Mouse (Mus musculus): Measurements from ENCODE around the gene Fcgr1.
A peak's percentile ranks its signal among the peaks of the same experiment; 100 is the strongest.
"Not testable (repeated sequence)": the region's sequence is repeated elsewhere in the genome, so short reads cannot be mapped to it uniquely, and the experiment has no call there.

Gene Fcgr1

DNA sequence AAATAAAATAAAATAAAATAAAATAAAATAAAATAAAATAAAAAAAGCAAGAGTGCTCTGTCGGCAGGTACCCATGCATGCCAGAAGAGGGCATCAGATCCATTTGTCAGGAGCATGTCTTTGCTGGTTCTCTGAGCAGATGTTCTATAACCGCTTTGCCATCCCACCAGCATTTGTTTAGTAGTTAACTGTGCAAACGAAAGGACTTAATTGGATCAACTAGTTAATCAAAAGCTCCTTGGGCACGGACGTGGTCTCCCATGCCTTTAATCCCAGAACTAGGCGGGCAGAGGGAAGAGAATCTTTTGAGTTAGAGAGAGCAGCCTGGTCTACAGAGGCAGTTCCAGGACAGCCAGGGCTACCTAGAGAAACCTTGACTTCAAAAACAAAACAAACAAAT is 33.4 kb upstream of the Fcgr1 start:
- no peak for DNase-seq (ENCODE audit: low spot score)

DNA sequence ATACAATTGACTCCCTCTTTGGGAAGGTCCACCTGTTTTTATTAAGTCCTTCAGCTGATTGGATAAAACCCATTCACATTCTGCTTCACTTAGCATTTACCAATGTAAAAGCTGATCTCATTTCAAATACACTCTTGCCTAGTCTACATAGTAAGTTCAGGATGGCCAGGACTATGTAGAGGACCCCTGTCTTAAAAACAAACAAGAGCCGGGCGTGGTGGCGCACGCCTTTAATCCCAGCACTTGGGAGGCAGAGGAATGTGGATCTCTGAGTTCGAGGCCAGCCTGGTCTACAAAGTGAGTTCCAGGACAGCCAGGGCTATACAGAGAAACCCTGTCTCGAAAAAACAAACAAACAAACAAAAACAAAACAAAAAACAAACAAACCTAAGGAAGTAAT is 30.0 kb upstream of the Fcgr1 start:
- not testable (repeated sequence) for DNase-seq (ENCODE audit: low spot score)

DNA sequence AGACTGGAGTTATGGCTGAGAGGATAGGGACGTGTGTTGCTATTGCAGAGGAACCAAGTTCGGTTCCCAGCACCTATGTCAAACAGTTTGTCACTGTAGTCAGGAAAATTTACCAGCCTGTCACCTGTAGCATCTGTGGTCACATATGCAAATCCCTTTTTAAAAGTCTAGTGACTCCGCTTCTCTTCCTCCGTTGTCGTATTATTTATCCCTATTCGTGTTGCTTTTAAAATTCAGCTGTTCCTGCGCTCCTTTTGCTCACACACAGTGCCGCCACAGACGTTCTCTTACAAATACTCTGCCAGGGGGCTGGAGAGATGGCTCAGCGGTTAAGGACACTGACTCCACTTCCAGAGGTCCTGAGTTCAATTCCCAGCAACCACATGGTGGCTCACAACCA is 28.8 kb upstream of the Fcgr1 start:
- DNase-seq (ENCODE audit: low spot score): no peak

DNA sequence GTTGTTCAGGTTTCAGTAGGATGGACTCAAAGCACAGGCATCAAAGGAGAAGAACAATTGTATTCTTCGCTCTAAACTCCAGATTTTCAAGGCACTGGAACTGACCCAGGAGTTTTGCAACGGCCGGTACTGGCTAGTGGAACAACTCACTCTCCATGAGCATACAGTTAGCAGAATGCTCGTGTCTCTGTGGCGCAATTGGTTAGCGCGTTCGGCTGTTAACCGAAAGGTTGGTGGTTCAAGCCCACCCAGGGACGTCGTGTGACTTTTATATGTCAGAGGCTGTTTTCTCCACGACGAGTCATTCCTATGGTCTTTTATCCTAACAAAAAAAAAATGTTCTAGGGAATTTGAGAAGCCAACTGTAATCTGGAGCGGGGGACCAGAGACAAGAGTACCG is 28.1 kb upstream of the Fcgr1 start:
- no peak for DNase-seq (ENCODE audit: low spot score)

DNA sequence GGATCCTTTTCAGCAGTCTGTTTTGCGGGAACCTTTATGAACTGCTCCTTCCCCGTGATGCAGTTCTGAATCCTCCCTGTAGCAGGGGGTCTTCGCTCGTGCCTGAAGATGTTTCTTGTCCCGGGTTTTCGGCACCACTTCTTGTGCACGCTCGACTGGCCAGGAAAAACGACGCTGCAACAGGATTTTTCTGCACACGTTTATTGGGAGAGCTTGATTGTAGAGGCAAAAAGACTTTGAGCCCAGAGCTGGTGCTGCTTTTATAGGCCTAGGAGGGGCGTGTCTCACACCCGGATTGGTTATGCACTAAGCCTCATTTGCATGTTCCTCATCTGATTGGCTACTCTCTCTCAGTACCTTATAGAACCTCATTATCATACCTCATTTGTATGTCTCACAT is 26.2 kb upstream of the Fcgr1 start:
- DNase-seq (ENCODE audit: low spot score): not testable (repeated sequence)

DNA sequence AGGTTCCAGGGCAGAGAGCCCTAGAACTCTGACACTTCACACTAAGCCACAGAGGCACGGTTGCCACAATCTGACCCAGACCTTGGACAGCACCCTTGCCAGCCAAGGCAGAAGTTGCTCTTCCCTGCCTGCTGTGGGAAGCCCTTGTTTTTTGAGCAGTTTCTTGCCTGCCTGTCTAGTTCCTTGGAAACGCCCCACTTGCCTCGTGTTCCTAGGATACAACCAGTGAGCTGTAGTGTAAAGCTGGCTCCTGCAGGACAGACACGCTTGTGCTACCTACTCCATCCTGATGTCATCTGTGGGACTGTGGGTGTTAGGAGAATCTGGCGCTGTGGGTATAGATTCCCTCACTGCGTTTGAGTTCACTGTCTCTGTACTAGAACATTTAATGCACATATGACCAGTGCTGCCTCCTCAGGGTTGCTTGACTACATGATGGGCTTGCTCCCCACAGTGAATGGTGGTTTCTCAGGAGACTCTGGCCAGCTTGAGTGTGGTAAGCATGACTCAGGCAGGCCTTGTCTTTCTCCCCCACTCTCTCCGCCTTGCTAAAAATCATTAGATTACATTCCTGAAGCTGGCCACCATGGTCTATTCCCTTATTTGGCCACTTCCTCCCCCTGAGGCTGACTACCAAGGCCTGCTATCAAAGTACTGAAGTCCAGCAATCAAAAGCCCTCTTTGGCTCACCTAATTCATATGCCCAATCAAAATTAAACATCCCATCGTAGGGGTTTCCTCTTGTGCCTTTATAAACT is 18.8 kb upstream of the Fcgr1 start:
- DNase-seq (ENCODE audit: low spot score): no peak

DNA sequence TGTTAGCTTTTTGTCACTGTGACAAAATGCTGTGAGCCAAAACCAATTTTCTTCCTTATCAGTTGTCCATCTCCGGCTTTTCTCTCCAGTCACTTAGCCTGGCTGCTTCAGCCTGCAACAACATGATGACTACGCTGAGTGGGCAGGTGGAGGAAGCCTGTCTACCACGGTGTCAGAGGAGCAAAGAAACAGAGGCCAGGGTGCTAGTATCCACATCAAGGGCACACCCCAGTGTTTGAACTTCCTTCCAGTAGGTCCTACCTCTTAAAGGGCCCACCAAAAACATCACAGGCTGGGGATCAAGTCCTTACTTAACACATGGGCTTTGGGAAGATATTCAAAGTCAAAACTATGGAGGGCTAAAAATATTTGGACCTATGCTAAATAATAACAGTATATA is 15.7 kb upstream of the Fcgr1 start:
- DNase-seq (ENCODE audit: low spot score): no peak

DNA sequence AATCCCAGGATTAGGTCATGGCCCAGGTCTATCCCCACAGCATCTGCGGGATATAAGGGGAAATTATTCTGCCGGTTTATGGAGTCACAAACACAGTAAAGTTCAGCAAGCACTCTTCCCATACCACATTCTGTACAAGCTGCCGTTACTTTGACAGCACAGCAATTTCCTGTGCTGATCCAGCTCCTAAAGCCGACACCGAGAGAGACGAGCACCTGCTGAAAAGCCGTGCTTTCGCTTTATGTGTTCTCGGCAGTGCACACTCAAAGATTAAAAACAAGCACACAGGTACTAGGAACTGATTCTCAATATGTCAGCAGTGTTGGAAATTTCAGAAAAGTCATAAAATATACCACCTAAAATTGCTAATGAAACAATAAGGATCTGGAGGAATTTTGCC is 12.7 kb upstream of the Fcgr1 start:
- DNase-seq (ENCODE audit: low spot score): no peak

DNA sequence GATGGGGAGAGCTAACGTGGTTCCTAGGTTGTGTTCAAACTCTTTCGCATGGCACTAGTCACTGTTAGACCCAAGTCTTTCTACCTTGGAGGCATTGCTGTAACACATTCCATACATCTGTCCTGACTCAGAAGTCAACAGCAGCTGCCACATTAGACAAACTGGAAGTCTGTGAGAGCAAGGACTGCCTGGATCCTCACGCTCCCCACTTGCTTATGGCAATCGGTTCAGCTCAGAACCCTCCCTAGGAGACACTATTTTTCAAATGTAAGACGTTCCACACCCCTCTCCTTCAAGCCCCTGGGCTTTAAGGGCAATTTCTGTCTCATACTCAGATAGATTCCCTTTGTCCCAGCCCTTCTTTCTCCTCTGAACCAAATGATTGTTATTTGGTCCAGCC is 8.3 kb upstream of the Fcgr1 start:
- no peak for DNase-seq (ENCODE audit: low spot score)

DNA sequence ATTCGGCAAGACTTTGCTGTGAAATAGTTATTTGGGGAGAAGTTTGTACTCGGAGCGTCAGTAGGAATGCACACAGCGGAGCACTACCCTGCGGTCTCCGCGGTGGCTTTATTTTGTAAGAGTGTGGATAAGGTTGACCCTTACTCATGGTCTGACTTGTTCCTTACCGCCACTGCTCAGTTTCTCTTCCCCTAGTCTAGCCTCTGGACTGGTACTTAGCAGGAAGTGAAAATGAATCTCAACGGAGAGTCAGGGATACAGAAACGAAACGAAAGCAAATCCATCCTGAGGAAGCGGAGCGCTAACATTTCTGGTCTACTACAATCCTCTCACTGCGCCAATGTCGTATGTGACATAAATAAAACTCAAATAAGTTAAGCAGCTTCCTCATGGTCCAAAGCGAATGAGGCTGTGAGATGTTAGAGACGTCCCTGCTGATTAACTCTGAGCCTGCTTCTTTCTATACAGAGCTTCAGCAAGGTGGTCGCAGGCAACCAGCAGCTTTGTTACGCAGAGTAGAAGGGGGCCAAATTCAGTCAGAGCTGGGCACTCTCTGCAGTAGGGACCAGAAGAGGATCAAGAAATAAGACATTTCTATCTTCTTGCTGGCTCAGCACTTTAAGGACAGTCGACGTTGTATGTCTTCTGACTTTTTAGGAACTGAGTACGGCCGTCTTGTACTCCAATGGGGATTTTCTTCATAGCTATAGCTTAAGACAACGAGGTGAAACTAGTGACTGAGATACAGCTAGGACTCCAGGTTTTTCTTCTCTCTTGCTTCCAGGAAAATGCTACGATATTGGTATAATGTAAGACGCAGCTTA is 7.1 kb upstream of the Fcgr1 start:
- DNase-seq (ENCODE audit: low spot score): no peak

DNA sequence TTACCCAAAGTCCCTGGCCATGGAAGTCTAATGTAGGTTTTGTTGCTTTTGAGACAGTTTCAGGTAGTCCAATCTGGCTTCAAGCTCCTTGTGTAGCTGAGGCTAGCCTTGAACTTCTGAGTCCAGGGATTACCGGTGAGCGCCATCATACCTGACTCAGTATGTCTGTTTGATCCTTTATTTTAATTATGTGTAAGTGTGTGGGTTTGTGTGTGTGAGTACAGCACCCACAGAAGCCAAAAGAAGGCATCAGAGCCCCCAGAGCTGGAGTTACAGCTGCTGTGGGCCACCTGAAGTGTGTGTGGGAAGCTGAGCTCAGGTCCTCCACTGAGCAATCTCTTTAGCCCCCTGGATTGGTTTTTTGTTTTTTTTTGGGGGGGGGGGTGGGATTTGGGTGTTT is 5.8 kb upstream of the Fcgr1 start:
- no peak for DNase-seq (ENCODE audit: low spot score)

DNA sequence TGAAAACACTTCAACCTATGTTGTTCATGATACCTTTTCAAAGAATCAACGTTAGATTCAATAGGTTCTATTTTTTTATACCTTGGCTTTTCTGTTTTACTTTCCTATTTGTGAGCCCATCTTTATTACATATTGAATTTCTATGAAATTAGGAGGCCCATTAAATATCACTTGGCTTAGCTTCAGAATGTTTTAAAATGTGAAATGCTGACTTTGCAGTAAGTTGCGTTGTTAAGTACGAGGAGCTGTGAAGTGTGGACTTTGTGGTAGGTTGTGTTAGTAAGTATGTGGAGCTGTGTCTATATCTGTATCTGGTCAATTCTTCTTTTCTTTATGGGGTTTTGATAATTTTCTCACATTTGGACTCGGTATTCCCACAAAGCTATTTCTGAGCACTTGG is 4.6 kb upstream of the Fcgr1 start:
- DNase-seq (ENCODE audit: low spot score): no peak

DNA sequence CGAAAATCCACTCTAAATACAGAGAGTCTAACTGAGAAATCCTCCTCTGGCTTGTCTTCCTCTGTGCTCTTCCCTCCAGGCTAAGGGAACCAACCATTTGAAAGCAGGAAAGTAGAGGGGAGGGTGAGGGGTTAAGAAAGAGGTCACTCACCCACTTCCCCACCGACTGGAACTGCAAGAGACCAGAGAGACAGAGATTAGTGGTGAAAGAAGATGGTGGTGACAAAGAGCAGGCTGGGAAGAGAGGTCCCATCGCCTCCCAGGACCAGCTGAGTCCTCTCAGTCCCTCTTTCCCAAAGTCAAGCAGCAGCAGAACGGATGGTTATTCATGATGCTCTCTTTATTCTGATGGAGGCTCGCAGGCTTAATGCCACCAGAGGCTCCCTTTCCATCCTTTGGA is 401 bp downstream of the Fcgr1 start:
- DNase-seq (ENCODE audit: low spot score): no peak

DNA sequence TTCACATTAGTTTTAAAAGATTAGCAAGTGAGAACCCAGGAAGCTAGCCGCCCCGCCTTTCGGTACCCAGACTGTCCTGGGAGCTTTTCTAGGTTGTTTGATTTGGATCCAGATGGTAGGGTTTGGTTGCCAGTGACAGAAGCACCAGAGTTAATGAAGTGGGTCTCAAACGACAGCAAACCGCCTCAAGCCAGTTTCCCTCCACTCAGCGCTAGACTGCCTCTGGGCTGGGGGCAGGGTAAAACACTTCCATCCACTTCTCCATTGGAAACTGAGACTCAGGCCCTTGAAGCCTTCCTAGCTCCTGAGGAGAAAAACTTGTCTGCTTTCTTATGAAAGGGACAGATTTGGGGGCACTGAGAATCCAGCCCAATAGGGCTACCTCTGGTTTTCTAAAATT is 1.1 kb downstream of the Fcgr1 start:
- no peak for DNase-seq (ENCODE audit: low spot score)

DNA sequence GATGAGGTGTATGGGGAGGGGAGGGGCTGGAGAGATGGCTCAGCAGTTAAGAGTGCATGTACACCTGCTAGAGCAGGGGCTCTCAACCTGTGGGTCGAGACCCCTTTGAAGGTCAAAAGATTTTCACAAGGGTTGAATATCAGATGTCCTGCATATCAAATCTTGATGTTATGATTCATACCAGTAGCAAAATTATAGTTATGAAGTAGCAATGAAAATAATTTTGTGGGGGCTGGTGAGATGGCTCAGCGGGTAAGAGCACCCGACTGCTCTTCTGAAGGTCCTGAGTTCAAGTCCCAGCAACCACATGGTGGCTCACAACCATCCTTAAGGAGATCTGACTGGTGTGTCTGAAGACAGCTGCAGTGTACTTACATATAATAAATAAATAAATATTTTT is 3.0 kb downstream of the Fcgr1 start:
- DNase-seq (ENCODE audit: low spot score): not testable (repeated sequence)

DNA sequence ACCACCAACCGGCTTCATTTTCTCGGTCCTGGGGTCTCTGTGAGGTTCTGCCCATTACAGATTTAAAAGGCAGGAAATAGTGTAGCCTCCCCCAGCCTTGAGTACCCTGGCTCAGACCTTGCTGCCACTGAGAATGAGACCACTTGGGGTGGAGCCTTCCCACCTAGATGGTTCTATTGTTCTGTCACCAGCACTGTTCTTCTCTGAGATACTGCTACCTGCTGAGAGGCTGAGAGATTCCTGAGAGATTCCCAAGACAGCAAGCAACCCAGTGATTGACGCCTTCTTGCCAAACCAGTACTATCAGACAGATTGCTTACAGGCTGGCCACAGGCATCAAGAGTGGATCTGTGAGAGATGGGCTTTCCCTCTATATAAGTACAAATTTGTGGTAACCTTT is 4.6 kb downstream of the Fcgr1 start:
- no peak for DNase-seq (ENCODE audit: low spot score)

DNA sequence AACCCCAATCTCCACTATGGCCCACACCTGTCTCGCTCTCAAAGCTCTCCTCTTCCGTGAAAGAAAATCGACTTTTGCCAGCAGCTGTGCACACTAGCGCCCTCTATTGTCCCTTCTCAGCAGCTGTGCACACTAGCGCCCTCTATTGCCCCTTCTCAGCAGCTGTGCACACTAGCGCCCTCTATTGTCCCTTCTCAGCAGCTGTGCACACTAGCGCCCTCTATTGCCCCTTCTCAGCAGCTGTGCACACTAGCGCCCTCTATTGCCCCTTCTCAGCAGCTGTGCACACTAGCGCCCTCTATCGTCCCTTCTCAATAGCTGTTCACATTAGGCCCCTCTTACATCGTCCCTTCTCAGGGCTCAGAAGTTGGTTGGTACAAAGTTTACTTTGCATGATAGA is 6.4 kb downstream of the Fcgr1 start:
- not testable (repeated sequence) for DNase-seq (ENCODE audit: low spot score)

DNA sequence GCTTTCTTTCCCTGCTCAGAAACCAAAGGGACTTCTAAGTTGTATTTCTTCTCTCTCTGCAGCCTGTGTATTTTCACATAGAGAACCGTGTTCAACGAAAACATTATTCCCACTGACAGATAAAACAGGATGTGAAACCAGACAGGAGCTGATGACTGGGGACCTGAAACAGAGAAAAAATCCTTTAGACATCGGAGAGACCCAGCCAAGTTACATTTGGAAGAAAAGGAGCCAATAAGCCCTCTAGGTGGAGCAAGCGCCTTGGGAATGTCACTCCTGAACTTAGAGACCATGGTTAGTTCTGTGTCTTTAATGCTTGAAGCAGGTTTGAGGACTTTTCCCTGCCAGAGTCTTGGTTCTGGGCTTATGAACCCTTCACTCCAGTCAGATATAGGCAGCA is 9.3 kb downstream of the Fcgr1 start:
- no peak for DNase-seq (ENCODE audit: low spot score)

DNA sequence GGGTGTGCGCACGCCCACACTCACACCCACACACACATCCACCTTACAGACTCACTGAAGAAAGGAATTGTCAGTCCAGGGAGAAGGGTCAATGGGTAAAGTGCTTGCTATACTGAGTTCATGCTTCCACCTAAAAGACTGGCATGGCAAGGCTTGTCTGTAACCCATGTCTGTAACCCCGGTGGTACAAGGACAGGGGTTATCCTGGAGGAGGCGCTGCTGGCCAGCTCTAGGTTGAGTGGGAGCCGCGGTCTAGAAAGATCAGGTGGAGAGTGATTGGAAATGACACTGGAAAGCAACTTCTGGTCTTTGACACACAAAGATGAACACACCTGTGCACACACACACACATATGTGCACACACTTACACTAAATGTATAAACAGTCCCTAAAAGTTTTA is 13.1 kb downstream of the Fcgr1 start:
- DNase-seq (ENCODE audit: low spot score): no peak

DNA sequence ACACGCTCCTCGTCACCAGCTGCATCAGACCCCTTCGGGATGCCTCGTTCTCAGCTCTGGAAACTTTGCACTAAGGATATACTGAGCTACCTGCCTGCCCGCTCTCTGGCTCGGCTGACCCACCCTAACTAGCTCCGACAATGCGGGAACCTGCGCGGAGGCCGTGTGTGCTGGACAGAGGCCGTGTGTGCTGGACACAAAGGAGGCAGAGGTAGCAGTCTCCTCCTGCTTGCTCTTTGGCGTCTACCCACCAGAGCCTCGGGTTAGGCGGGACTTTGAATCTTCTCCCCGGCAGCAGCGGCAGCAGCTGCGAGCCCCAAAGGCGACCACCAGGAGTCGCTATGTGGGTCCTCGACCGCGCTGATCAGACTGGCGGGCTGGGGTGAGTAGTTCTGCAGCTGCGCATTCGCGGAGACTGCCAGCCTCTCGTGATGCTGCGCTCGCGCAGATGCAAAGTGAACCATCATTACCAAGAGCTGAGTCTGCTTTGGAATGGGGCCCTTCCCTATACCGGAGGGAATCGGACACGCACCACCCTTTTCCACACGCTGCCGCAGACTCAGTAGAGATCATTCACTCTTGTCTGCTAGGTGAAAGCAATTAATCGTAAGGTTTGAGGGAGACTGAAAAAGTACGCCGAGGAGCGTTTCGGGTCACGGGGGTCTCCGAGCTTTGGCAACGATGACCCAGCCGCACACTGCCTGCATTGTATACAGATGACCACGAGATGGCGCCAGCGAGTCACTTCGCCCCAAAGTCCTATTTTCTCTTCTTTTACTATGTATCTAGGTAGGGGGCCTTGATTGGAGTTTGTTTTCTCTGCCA is 15.8 kb downstream of the Fcgr1 start:
- DNase-seq (ENCODE audit: low spot score): peak; percentile 94

DNA sequence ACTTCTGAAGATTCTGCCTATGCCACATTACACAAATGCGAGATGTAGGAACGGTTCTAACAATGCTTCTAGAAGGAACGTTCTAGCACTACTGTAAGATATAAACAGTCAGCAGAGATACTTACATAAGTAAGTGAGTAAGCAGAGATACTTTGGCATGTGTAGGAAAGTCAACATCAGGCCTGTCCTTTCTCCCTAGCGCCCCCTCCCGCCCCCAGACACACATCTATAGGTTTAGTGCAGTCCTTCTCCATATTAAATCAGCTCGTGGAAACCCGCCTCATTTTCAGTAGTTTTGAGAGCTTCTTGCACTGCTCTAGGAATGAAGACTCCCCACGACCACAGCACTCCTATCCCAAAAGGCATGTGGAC is 16.4 kb downstream of the Fcgr1 start:
- peak; percentile 60 for DNase-seq (ENCODE audit: low spot score)

DNA sequence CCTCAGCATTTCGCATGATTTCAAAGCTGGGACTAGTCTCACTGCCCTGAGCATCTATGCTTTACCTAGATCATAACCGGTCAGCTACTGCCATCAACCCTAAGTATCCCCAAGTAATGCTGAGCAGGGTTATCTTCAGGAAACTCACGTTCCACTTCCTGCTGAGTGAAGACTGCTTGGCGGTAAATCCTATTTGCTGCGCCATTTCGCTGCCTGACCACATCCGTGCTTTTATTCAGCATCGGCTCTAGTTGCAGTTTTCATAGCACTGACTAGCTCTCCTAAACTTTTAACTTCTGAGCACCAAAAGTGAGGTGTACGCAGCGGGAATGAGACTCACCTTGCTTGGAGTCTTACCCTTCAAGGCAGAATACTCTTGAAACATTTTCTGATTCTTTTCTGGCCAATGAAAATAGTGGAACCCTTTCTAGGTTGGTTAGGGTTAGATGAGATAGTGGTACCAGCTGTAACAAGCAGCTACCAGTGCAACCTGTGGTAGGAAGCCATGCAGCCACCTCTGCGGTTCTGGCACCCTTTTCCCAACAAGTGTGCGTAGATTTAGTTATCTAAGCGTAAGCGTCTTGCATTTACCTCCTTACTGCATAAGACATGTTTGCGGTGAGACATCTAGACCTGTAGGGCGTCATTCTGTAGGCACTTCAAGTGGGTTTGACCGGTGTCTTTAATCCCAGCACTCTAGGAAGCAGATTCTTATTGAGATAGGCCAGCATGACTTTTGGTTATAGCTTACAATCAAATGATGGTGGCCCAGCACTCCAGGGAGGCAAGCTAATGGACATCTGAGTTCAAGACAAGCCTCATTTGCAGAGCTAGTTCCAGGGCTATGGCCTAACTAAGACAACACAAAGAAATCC is 19.9 kb downstream of the Fcgr1 start:
- DNase-seq (ENCODE audit: low spot score): no peak

Measured in testis, postnatal 10 days (tissue).